Mouse (Mus musculus): Measurements from ENCODE around the gene Mgarp. TPM values are rescaled to one million over a fixed set of nuclear protein-coding genes. Genes with fewer than 3 reads are reported as not detected.

Gene Mgarp
- polyA plus RNA-seq, 1 experiment from 2014 or later = 0.59 TPM

DNA sequence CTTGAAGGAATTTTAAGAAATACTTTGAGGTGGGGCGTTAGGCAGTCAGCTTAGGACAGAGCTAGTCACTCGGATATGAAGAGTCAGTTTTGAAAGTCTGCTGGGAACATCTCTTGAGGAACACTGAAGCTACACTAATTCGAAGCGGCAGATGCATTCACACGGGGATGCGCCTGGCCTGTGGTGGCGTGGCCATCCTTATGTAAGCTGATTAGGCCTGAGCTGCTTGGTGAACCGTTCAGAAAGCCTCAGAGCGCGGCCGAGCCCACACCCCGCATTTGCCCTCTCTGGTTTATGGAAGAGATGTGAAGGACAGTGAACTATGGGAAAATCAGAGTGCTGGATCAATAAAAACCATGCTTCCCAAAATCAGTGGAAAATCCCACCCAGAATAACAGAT lies 13.1 kb downstream of the Mgarp start:
- 82% methylated on average over 12 of the region's 12 CpGs for WGBS
- H3K9ac ChIP-seq (ENCODE audit: low read depth, low read length) = no peak overlapping the region
- no peaks in the 10 kb centered on the region for H3K9me3 ChIP-seq (ENCODE audit: control insufficient read depth)
- H3K27me3 ChIP-seq (replicated peaks; ENCODE audit: control insufficient read depth, insufficient read depth, low read length) = no peaks in the 10 kb centered on the region
- no peaks in the 10 kb centered on the region for H3K36me3 ChIP-seq (ENCODE audit: control insufficient read depth, insufficient read depth)
- TF ChIP-seq CTCF (IDR thresholded peaks at IDR 0.05; ENCODE audit: low read depth) = no peak
- no peak for ATAC-seq
- H3K4me1 ChIP-seq (replicated peaks; ENCODE audit: control insufficient read depth, insufficient read depth, low read length) = no peaks in the 10 kb centered on the region
- H3K4me2 ChIP-seq (replicated peaks; ENCODE audit: low read depth) = no peak overlapping the region
- H3K27ac ChIP-seq (ENCODE audit: low read depth, low read length) = no peak overlapping the region
- H3K4me3 ChIP-seq (ENCODE audit: low read depth, low read length) = no peak overlapping the region

DNA sequence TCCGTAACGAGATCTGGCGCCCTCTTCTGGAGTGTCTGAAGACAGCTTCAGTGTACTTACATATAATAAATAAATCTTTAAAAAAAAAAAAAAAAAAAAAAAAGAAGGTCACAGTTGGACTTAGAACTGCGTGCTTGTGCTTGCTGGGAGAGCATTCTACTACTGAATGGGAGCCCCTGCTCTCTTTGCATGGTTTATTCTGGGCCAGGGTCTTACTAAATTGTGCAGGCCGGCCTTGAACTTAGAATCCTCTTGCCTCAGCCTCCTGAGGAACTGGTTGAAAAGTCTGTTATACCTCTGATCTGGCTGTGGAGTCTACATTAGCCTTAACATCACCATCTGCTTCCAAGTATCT lies 15.9 kb downstream of the Mgarp start:
- H3K9me3 ChIP-seq (ENCODE audit: control insufficient read depth) = no peaks in the 10 kb centered on the region
- ATAC-seq = 0 out of 2 replicates have a peak, but pooled peaks have one; percentile 32
- 67% methylated on average over 2 of the region's 5 CpGs for WGBS

DNA sequence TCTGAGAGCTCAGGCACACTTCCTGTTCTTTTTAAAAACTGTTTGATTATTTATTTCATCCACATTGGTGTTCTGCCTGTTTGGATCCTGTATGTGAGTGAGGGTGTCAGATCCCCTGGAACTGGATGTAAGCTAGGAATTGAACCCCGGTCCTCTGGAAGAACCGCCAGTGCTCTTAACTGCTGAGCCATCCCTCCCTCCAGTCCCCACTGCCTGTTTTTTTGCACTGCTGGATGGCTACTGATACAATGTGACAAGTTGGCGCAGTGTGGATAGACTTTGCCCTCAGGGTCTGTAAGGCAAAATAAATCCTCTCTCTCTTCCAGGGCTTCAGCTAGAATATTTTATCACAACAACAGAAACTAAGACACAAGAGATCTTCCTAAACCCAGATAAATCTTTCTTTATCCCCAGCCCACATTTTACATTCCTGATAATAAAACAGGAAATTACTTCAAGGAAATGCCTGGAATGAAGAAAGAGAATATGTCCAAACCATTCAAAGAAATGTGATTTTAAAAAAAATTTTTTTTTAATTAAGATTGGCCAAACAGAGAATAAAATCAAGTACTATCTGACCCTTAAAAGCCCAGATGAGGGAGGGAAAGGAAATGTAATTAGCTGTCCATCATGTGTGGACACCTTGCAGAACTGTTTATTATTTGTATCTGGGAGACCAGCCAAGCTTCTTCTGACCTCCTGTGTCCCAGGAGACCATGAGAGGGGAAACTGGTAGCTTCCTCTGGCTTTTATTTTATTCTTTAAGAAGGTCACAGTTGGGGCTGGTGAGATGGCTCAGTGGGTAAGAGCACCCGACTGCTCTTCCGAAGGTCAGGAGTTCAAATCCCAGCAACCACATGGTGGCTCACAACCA lies 16.5 kb downstream of the Mgarp start:
- H3K4me3 ChIP-seq (ENCODE audit: low read depth, low read length) = no peak overlapping the region
- ATAC-seq = 0 out of 2 replicates have a peak, but pooled peaks have one; percentile 9

More for the DNA sequence above, 15.9 kb downstream of the Mgarp start:
- H3K36me3 ChIP-seq (ENCODE audit: control insufficient read depth, insufficient read depth) = no peaks in the 10 kb centered on the region
- no peak overlapping the region for H3K4me3 ChIP-seq (ENCODE audit: low read depth, low read length)
- no peak overlapping the region for H3K27ac ChIP-seq (ENCODE audit: low read depth, low read length)
- H3K27me3 ChIP-seq (replicated peaks; ENCODE audit: control insufficient read depth, insufficient read depth, low read length) = no peaks in the 10 kb centered on the region
- no peaks in the 10 kb centered on the region for H3K4me1 ChIP-seq (replicated peaks; ENCODE audit: control insufficient read depth, insufficient read depth, low read length)
- H3K4me2 ChIP-seq (replicated peaks; ENCODE audit: low read depth) = no peak overlapping the region
- no peak for TF ChIP-seq CTCF (IDR thresholded peaks at IDR 0.05; ENCODE audit: low read depth)
- no peak overlapping the region for H3K9ac ChIP-seq (ENCODE audit: low read depth, low read length)

DNA sequence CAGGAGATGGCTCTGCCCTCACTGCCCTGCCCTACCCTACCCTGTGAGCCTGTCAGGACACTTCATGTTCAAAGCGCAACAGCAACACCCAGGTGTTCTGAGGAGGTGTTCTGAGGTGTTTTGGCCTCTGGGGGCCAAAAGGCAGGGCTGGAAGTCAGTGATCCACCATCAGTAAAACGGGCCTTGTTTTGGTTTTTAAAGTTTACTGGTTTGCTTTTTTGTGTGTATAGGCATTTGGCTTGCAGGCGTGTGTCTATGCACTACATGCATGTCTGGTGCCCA lies 17.9 kb downstream of the Mgarp start:
- 74% methylated on average over 3 of the region's 3 CpGs for WGBS
- no peak overlapping the region for H3K27ac ChIP-seq (ENCODE audit: low read depth, low read length)

More for the DNA sequence above, 16.5 kb downstream of the Mgarp start:
- Histone ChIP-seq H3K36me3 (ENCODE audit: control insufficient read depth, insufficient read depth) (no peaks in the 10 kb centered on the region), H3K9ac (ENCODE audit: low read depth, low read length) (no peak overlapping the region), H3K4me2 (replicated peaks; ENCODE audit: low read depth) (no peak overlapping the region), H3K27me3 (replicated peaks; ENCODE audit: control insufficient read depth, insufficient read depth, low read length) (no peaks in the 10 kb centered on the region), H3K9me3 (ENCODE audit: control insufficient read depth) (no peaks in the 10 kb centered on the region), H3K27ac (ENCODE audit: low read depth, low read length) (no peak overlapping the region), H3K4me1 (replicated peaks; ENCODE audit: control insufficient read depth, insufficient read depth, low read length) (no peaks in the 10 kb centered on the region)
- 79% methylated on average over 5 of the region's 5 CpGs for WGBS
- TF ChIP-seq CTCF (IDR thresholded peaks at IDR 0.05; ENCODE audit: low read depth) = no peak

DNA sequence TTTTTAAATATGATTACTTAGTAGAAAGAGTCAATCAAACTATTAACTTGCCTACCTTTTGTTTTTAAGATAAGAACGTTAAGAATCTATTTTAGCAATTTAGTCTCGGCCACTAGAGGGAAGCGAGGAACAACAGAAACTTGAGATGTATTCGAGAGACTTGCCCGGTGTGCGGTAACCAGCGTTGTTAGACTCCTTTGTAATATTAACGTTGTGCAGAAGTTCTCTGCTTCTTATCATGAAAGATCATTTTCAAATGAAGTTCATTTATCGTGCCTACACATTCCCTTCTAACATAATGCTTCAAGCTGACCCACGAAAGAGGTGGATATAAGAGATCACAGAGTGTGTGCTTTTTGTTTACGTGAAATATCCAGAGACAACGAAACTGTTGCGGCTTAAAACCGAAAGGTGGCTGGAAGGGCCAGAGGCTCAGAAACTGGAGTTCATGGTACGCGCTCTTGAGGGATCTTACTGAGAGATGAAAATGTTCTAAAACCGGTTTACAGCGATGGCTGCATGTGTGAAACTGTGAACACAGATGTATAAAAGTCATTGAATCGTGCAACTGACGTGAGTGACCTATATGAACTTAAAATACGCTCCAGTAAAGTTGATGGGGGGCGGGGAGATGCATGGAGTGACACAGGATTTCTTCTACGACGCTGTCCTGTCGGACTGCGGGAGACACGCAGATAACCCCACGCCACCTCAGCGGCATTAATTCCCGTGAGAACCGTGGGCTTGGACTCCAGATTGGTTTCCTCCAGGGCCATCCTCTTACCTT lies 18.5 kb downstream of the Mgarp start:
- peak overlapping the region; percentile 65 for H3K4me2 ChIP-seq (replicated peaks; ENCODE audit: low read depth)
- H3K4me3 ChIP-seq (ENCODE audit: low read depth, low read length) = peak overlapping the region; percentile 41
- TF ChIP-seq CTCF (IDR thresholded peaks at IDR 0.05; ENCODE audit: low read depth) = peak; percentile 72
- H3K27ac ChIP-seq (ENCODE audit: low read depth, low read length) = no peak overlapping the region
- 25% methylated on average over 31 of the region's 31 CpGs for WGBS
- H3K27me3 ChIP-seq (replicated peaks; ENCODE audit: control insufficient read depth, insufficient read depth, low read length) = no peaks in the 10 kb centered on the region
- H3K9ac ChIP-seq (ENCODE audit: low read depth, low read length) = no peak overlapping the region
- H3K9me3 ChIP-seq (ENCODE audit: control insufficient read depth) = no peaks in the 10 kb centered on the region
- ATAC-seq = 0 out of 2 replicates have a peak, but pooled peaks have one; percentile 20
- H3K4me1 ChIP-seq (replicated peaks; ENCODE audit: control insufficient read depth, insufficient read depth, low read length) = no peaks in the 10 kb centered on the region
- H3K36me3 ChIP-seq (ENCODE audit: control insufficient read depth, insufficient read depth) = no peaks in the 10 kb centered on the region

More for the DNA sequence above, 17.9 kb downstream of the Mgarp start:
- no peaks in the 10 kb centered on the region for H3K9me3 ChIP-seq (ENCODE audit: control insufficient read depth)
- peak overlapping the region; percentile 65 for H3K4me2 ChIP-seq (replicated peaks; ENCODE audit: low read depth)
- H3K9ac ChIP-seq (ENCODE audit: low read depth, low read length) = no peak overlapping the region
- ATAC-seq = no peak
- peak overlapping the region; percentile 41 for H3K4me3 ChIP-seq (ENCODE audit: low read depth, low read length)
- no peaks in the 10 kb centered on the region for H3K4me1 ChIP-seq (replicated peaks; ENCODE audit: control insufficient read depth, insufficient read depth, low read length)
- H3K36me3 ChIP-seq (ENCODE audit: control insufficient read depth, insufficient read depth) = no peaks in the 10 kb centered on the region
- no peaks in the 10 kb centered on the region for H3K27me3 ChIP-seq (replicated peaks; ENCODE audit: control insufficient read depth, insufficient read depth, low read length)
- TF ChIP-seq CTCF (IDR thresholded peaks at IDR 0.05; ENCODE audit: low read depth) = 0 out of 2 replicates have a peak, but pooled peaks have one; percentile 13
